Mouse (Mus musculus) intestine, postnatal 0 days (tissue): ENCODE results near the gene Spink2. TPM values are rescaled to one million over a fixed set of nuclear protein-coding genes. Genes with fewer than 3 reads are reported as not detected.

ENCODE experiments used
- ATAC-seq: fragments of 200-750 bp; cut with Nextera tagmentation; 2 replicates; pipeline ENCODE4 v1.8.0; 2017; ENCODE audit warnings: mild to moderate bottlenecking, moderate TSS enrichment, moderate library complexity
- H3K27ac ChIP-seq: fragments of 300-500 bp; sonication (generic); 2 replicates; pipeline ENCODE4 v1.5.1; 2014; ENCODE audit warnings: mild to moderate bottlenecking, low read depth, low read length, moderate library complexity
- H3K27me3 ChIP-seq: fragments of 300-500 bp; sonication (generic); replicated peaks from 2 replicates; pipeline ENCODE4 v1.6.1; 2014; ENCODE audit warnings: low read length, mixed read lengths; ENCODE audit not compliant: control insufficient read depth, insufficient read depth
- H3K36me3 ChIP-seq: fragments of 300-500 bp; sonication (generic); 2 replicates; pipeline ENCODE4 v1.6.1; 2014; ENCODE audit warnings: mild to moderate bottlenecking, moderate library complexity; ENCODE audit not compliant: control insufficient read depth, insufficient read depth
- H3K4me1 ChIP-seq: fragments of 300-500 bp; sonication (generic); replicated peaks from 2 replicates; pipeline ENCODE4 v1.6.1; 2014; ENCODE audit warnings: antibody characterized with exemption, low read length, mixed read lengths; ENCODE audit not compliant: control insufficient read depth, insufficient read depth
- H3K4me2 ChIP-seq: fragments of 300-500 bp; sonication (generic); replicated peaks from 2 replicates; pipeline ENCODE4 v1.6.1; 2014; ENCODE audit warnings: low read depth, mild to moderate bottlenecking, moderate library complexity
- H3K4me3 ChIP-seq: fragments of 300-500 bp; sonication (generic); 2 replicates; pipeline ENCODE4 v1.5.1; 2014; ENCODE audit warnings: low read depth, low read length
- H3K9ac ChIP-seq: fragments of 300-500 bp; sonication (generic); 2 replicates; pipeline ENCODE4 v1.6.1; 2014; ENCODE audit warnings: mild to moderate bottlenecking, low read depth, low read length
- H3K9me3 ChIP-seq: fragments of 300-500 bp; sonication (generic); 2 replicates; pipeline ENCODE4 v1.6.1; 2016; ENCODE audit warnings: mixed run types; ENCODE audit not compliant: control insufficient read depth
- CTCF ChIP-seq: sonication (generic); IDR thresholded peaks from 2 replicates; pipeline ENCODE4 v1.5.1; 2016; ENCODE audit warnings: low read depth, mild to moderate bottlenecking, control low read depth, antibody characterized with exemption, moderate library complexity
- WGBS: fragments of 180-500 bp; shearing (Covaris S2); extraction: QIAGEN DNeasy Blood & Tissue Kit; methylation state at CpG from one replicate; pipeline ENCODE4 v1.1.7; 2014; 5-methylcytosine and 5-hydroxymethylcytosine counted together
- polyA plus RNA-seq: library from polyadenylated mRNA; unstranded; fragments of >200 nt; fragmentation: Nextera tagmentation; extraction: Ambion mirVana; gene quantifications from 2 replicates; pipeline ENCODE4 v1.2.1, GENCODE M21; 2015

Gene Spink2
- polyA plus RNA-seq = 1.3 and 1.4 TPM in 2 replicates

GRCm38 (mm10) chr5:77211236-77211635, at the start of gene Spink2:
Gene Spink2 (minus strand): TSS chr5:77211471.
- no peaks in the 10 kb centered on the region for H3K9me3 ChIP-seq
- 5% methylated on average over 18 of the region's 18 CpGs for WGBS
- H3K4me2 ChIP-seq = peak within 1 kb of the TSS; percentile 58
- H3K9ac ChIP-seq = no peak within 1 kb of the TSS
- ATAC-seq = peak; percentile 25; the same call in 1 of the 2 replicates
- no peaks in the 10 kb centered on the region for H3K36me3 ChIP-seq
- no peak within 1 kb of the TSS for H3K4me3 ChIP-seq
- no peaks in the 10 kb centered on the region for H3K4me1 ChIP-seq
- H3K27me3 ChIP-seq = no peaks in the 10 kb centered on the region
- TF ChIP-seq CTCF = peak; percentile 25
- no peak within 1 kb of the TSS for H3K27ac ChIP-seq

GRCm38 (mm10) chr5:77260141-77260540, 48.9 kb upstream of the Spink2 start:
- no peak overlapping the region for H3K4me3 ChIP-seq
- 38% methylated on average over 6 of the region's 6 CpGs for WGBS
- H3K27ac ChIP-seq = no peak overlapping the region
- H3K9ac ChIP-seq = no peak overlapping the region
- no peaks in the 10 kb centered on the region for H3K36me3 ChIP-seq
- TF ChIP-seq CTCF = no peak
- H3K4me2 ChIP-seq = no peak overlapping the region
- ATAC-seq = no peak
- no peaks in the 10 kb centered on the region for H3K4me1 ChIP-seq
- H3K27me3 ChIP-seq = no peaks in the 10 kb centered on the region
- H3K9me3 ChIP-seq = no peaks in the 10 kb centered on the region

- Histone ChIP-seq H3K9me3 (no peaks in the 10 kb centered on the region), H3K4me1 (no peaks in the 10 kb centered on the region)
- TF ChIP-seq CTCF = no peak
Observed at GRCm38 (mm10) chr5:77259315-77259714, 48.0 kb upstream of the Spink2 start.

GRCm38 (mm10) chr5:77257603-77258002, 46.3 kb upstream of the Spink2 start:
- Histone ChIP-seq H3K27me3 (no peaks in the 10 kb centered on the region), H3K9ac (no peak overlapping the region), H3K36me3 (no peaks in the 10 kb centered on the region), H3K4me3 (no peak overlapping the region), H3K27ac (no peak overlapping the region), H3K4me2 (no peak overlapping the region), H3K4me1 (no peaks in the 10 kb centered on the region), H3K9me3 (no peaks in the 10 kb centered on the region)
- WGBS = 65% methylated on average over 3 of the region's 3 CpGs
- no peak for ATAC-seq
- TF ChIP-seq CTCF = no peak

More at GRCm38 (mm10) chr5:77259315-77259714, 48.0 kb upstream of the Spink2 start:
- Histone ChIP-seq H3K9ac (no peak overlapping the region), H3K4me2 (no peak overlapping the region), H3K36me3 (no peaks in the 10 kb centered on the region), H3K27me3 (no peaks in the 10 kb centered on the region), H3K4me3 (no peak overlapping the region), H3K27ac (no peak overlapping the region)
- no peak for ATAC-seq

GRCm38 (mm10) chr5:77254402-77254801, 43.1 kb upstream of the Spink2 start:
- no peaks in the 10 kb centered on the region for H3K9me3 ChIP-seq
- no peak overlapping the region for H3K27ac ChIP-seq
- no peak for TF ChIP-seq CTCF
- no peaks in the 10 kb centered on the region for H3K27me3 ChIP-seq
- H3K4me2 ChIP-seq = no peak overlapping the region
- no peaks in the 10 kb centered on the region for H3K4me1 ChIP-seq
- no peak for ATAC-seq
- no peak overlapping the region for H3K4me3 ChIP-seq
- no peak overlapping the region for H3K9ac ChIP-seq
- WGBS = 62% methylated on average over 3 of the region's 3 CpGs
- H3K36me3 ChIP-seq = no peaks in the 10 kb centered on the region

GRCm38 (mm10) chr5:77253154-77253553, 41.9 kb upstream of the Spink2 start:
- Histone ChIP-seq H3K27ac (no peak overlapping the region), H3K9me3 (no peaks in the 10 kb centered on the region), H3K36me3 (no peaks in the 10 kb centered on the region), H3K9ac (no peak overlapping the region), H3K4me2 (no peak overlapping the region), H3K4me1 (no peaks in the 10 kb centered on the region), H3K4me3 (no peak overlapping the region), H3K27me3 (no peaks in the 10 kb centered on the region)
- no peak for TF ChIP-seq CTCF
- WGBS = 88% methylated on average over 1 of the region's 1 CpGs
- no peak for ATAC-seq
